Mouse (Mus musculus): ENCODE data around the gene Srpk3.
"Not testable (repeated sequence)": the region's sequence is repeated elsewhere in the genome, so short reads cannot be mapped to it uniquely, and the experiment has no call there.

Srpk3 gene

GRCm38 (mm10) chrX:73774168-73774760, at the start of gene Srpk3:
Gene Srpk3, plus strand, starts transcription at chrX:73774405.
- no peak for DNase-seq

- DNase-seq, result no peak
These were observed 43.3 kb upstream of the Srpk3 start for GRCm38 (mm10) chrX:73730908-73731307.

GRCm38 (mm10) chrX:73738155-73738554, 36.0 kb upstream of the Srpk3 start:
- no peak for DNase-seq

GRCm38 (mm10) chrX:73739151-73739550, 35.1 kb upstream of the Srpk3 start:
- no peak for DNase-seq

- not testable (repeated sequence) for DNase-seq
These were observed 34.4 kb upstream of the Srpk3 start for GRCm38 (mm10) chrX:73739841-73740240.

GRCm38 (mm10) chrX:73744774-73745481, 29.3 kb upstream of the Srpk3 start:
- no peak for DNase-seq

GRCm38 (mm10) chrX:73748977-73749376, 25.2 kb upstream of the Srpk3 start:
- no peak for DNase-seq

GRCm38 (mm10) chrX:73756334-73757140, 17.7 kb upstream of the Srpk3 start, which contains the start of gene Plxnb3:
Gene Plxnb3, plus strand, starts transcription at chrX:73757090.
- DNase-seq, result no peak

- DNase-seq, result no peak
These were observed 15.5 kb upstream of the Srpk3 start for GRCm38 (mm10) chrX:73758611-73759290.

GRCm38 (mm10) chrX:73765311-73765710, 8.9 kb upstream of the Srpk3 start:
- peak; percentile 28 for DNase-seq

- no peak for DNase-seq
These were observed 6.9 kb upstream of the Srpk3 start for GRCm38 (mm10) chrX:73767267-73767666.

GRCm38 (mm10) chrX:73774802-73775483, 738 bp downstream of the Srpk3 start:
- DNase-seq, result no peak

- DNase-seq, result no peak
These were observed 8.0 kb downstream of the Srpk3 start for GRCm38 (mm10) chrX:73782227-73782626.

GRCm38 (mm10) chrX:73785666-73786065, 11.5 kb downstream of the Srpk3 start:
- no peak for DNase-seq

GRCm38 (mm10) chrX:73786364-73787224, 12.4 kb downstream of the Srpk3 start, which contains the start of the genes Idh3g and Ssr4:
Gene Idh3g, minus strand, starts transcription at chrX:73786897.
Gene Ssr4, plus strand, starts transcription at chrX:73787028.
- DNase-seq, result peak; percentile 82

- no peak for DNase-seq
These were observed 13.0 kb downstream of the Srpk3 start for GRCm38 (mm10) chrX:73787225-73787558.

- no peak for DNase-seq
These were observed 14.3 kb downstream of the Srpk3 start for GRCm38 (mm10) chrX:73788501-73788900.

- no peak for DNase-seq
These were observed 18.8 kb downstream of the Srpk3 start for GRCm38 (mm10) chrX:73793039-73793438.

- DNase-seq, result no peak
These were observed 19.3 kb downstream of the Srpk3 start for GRCm38 (mm10) chrX:73793505-73793904.

- no peak for DNase-seq
These were observed 23.3 kb downstream of the Srpk3 start for GRCm38 (mm10) chrX:73797511-73797910.

GRCm38 (mm10) chrX:73798502-73798901, 24.3 kb downstream of the Srpk3 start:
- peak; percentile 62 for DNase-seq
